Mouse (Mus musculus) heart, postnatal 0 days (tissue): ENCODE results near the gene Rdx.

Experiments
- CTCF ChIP-seq: IDR thresholded peaks from 2 replicates; pipeline ENCODE4 v1.5.1; 2016; ENCODE audit warnings: antibody characterized with exemption, control low read depth, low read depth
- EP300 ChIP-seq: IDR thresholded peaks from 2 replicates; pipeline ENCODE4 v1.6.1; 2016; ENCODE audit warnings: antibody characterized with exemption, low read depth

DNA sequence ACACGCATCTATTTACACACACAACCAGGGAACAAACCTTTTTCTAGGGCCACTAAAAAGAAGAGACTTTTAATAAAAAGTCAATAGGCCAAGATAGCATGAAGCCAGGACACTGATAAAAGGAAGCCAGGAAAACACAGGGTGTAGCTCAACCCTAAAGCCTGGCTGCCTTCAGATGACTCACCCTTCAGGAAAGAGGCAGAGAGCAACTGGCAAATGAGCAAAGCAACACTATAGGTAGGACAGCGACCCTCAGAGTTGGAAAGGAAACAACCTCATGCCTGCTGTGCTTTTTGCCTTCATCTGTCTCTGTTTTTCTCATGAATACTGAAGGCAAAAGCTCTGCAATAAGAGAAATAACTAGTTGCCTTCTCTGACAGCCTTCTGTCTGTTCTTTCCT, 85.8 kb downstream of the Rdx start:
- TF ChIP-seq EP300: no peak
- no peak for TF ChIP-seq CTCF
